Mouse (Mus musculus) mature B cell (primary cell): ENCODE measurements around the gene Enpp3.

Experiments
- in situ Hi-C: fragments of 300-500 bp; cut with MboI; formaldehyde crosslinking; loops from 2 replicates; pipeline ENCODE4 v1.14.3; 2019

Gene Enpp3

DNA sequence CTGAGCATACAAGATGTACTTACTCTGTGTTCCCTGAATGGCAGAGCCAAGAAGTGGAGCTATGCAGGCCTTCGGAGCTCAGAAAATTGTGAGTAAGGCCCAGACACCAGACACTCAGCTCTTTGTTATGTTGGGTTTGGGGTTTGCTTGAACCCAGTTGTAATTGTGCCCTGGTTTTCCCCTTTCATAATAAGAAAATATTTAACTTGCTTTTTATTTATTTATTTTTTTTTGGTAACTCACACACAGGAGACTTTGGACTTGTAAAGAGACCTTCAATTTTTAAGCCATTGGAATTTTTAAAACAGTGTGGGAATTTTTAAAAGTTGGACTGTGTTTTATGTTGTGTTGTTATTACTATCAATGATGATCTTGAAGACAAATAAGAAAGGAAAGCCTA lies at the start of gene Enpp3:
Gene Enpp3 (minus strand): TSS at position 148 of the 400 bp plus-strand sequence.
- in situ Hi-C loops, result no loop called here

DNA sequence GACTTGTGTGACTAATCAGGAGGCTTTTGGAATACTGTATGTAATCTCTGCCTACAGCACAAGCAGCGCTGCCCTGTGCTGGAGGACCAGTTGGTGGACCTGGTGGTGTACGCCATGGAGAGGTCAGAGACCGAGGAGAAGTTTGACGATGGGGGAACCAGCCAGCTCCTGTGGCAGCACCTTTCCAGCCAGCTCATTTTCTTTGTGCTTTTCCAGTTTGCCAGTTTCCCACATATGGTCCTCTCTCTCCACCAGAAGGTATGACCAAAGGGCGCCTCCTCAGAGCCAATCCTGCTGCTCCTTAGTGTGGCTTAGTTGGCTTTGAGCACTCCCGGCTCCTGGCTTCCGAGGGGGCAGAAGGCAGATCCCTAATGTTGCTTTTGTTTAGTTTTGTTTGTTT lies 45.7 kb upstream of the Enpp3 start:
- in situ Hi-C loops, result no loop called here

DNA sequence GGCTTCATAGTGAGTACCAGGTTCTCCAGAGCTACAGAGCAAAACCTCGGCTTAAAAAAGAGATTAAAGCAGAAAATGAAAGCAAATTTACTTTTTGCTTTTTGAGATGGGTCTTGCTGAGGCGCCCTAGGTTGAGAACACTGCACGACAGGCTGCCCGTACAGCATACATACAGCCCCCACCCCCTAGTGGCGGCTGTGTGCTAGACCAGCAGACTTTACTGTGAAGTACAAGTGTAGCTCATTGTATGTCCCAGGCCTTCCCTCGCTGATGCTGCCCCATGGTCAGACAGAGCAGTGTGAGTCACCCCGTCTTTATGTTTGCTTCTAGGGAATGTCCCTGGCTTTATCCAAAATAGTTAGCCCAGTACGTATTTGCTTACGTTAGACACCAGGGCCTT lies 43.4 kb upstream of the Enpp3 start:
- in situ Hi-C loops, result no loop called here

GRCm38 (mm10) chr10:24873624-24874023 lies 31.0 kb upstream of the Enpp3 start:
- in situ Hi-C loops, result no loop called here

- in situ Hi-C loops, result no loop called here
These were observed 27.2 kb upstream of the Enpp3 start, which contains the start of gene Med23 for GRCm38 (mm10) chr10:24869760-24870290. TSS of gene Med23 (plus strand) at chr10:24869986.

- in situ Hi-C loops, result no loop called here
These were observed 21.8 kb upstream of the Enpp3 start for GRCm38 (mm10) chr10:24864434-24864833.

DNA sequence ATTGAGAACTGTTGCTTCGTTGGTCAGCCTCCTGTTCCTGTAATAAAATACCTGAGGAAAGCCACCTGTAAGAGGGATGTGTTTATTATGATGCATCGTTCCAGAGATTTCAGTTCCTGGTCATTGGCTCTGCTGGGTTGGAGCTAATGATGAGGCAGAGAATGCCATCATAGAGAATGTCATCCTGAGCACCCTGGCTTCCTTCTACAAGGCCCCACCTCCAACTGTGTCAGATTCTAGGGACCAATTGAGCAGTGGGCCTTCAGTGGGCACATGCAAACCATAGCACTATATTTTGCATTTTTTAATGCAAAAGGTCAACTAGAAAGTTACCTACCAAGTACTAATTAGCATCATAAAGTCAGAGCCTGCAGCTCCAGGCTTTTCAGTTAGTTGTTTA lies 20.5 kb upstream of the Enpp3 start:
- in situ Hi-C loops, result no loop called here

- in situ Hi-C loops, result no loop called here
These were observed 625 bp downstream of the Enpp3 start for GRCm38 (mm10) chr10:24841998-24842397.

DNA sequence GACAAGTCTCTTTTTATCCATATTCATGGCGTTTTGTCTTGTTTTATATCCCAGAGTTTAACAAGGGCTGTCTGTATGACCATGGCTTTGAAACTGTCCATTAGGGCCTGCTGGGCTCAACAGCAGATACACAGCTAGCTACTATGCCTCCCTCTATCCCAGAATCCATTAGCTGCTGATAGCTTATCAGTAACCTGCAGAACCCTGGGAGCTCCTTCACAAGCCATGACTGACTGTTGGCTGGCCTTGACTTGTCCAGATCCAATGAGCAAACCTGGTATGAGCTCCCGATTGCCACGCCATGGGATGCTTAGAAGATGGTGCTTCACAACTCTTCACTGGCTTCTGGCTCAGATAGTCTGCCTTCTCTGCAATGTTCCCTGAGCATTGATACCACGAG lies 1.8 kb downstream of the Enpp3 start:
- in situ Hi-C loops, result no loop called here

GRCm38 (mm10) chr10:24836366-24837038 lies 6.1 kb downstream of the Enpp3 start:
- in situ Hi-C loops, result no loop called here

GRCm38 (mm10) chr10:24835702-24836342 lies 6.8 kb downstream of the Enpp3 start:
- in situ Hi-C loops, result no loop called here

DNA sequence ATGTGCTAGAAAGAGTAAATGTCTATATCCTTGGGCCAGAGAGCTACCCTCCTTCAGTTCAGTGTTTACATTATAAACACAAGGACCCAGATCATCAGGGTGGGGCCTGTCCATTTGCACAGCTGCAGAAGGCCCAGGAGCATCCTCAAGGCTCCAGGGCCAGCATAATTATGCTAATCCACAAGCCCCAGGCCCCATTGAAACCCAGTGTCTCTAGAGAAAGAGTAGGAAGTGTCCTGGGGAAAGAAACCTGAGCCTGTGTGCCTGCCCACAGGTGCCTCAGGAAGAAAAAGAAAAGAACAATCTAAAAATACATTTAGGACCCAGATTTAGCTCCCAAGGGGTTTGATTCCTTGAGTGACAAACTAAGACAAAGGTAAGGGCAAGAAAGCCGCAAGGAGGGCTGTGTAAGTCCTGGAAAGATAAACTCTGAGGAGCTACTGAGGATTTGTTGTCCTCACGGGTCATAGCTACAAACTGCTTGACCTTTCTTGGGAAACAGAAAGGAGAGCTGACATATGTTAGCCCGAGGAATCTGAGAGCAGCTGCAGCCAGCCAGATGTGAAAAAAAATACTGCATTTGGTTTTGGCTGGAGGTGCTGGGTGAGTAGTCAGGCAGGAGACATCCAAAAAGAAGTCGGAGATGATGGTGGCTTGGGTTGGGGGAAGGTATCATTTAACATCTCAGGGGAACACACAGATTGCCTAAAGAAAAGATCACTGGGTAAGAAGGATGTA lies 7.8 kb downstream of the Enpp3 start:
- in situ Hi-C loops, result no loop called here

- in situ Hi-C loops, result no loop called here
These were observed 10.3 kb downstream of the Enpp3 start for GRCm38 (mm10) chr10:24832306-24832705.

DNA sequence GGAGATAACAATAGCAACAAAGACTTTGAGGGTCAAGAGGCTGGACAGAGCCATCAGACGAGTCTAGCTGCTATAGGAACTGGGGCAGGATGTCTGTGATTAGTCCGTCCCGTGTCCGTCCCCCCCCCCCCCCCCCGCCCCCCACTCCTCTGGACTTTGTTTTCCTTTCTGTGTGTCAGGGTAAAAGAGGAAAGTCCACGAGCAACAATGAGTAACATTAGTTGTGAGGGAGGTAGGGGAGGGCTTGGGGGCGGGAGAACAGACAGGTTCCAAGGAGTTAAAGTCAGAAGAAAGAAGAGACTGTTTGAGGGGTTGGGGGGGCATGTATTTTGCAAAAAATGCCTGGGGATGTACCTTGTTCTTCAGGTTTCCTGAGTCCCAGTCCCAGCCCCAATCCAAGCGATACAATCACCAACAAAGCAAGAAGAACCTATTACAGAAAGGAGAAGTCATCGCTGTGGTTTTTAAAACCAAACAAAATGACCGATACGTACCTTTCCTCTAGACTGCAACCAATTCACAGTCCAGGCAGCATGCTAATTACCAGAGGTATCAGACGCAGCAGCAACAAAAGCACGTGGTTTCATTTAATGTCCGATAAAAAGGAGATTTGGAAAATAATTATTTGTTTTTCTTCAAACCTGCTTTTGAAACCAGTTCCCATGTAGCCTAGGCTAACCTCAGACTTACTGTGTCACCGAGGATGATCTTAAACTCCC lies 11.1 kb downstream of the Enpp3 start:
- in situ Hi-C loops, result no loop called here

- in situ Hi-C loops, result no loop called here
These were observed 12.2 kb downstream of the Enpp3 start for GRCm38 (mm10) chr10:24830448-24830847.

DNA sequence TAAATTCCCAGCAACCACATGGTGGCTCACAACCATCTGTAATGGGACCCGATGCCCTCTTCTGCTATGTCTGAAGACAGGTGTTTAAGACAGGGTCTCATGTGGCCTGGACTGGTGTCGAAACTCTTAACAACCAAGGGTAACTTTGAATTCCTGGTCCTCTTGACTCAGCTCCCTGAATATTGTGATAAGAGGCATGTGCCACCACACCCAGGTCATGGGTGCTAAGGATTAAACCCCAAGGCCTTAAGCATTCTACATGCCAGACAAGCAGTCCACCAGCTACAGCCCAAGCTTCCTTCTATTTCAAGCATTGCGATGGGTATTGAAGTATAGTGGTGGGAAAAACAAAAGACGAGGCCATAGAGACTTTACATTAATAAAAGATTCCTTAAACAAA lies 14.5 kb downstream of the Enpp3 start:
- in situ Hi-C loops, result no loop called here

DNA sequence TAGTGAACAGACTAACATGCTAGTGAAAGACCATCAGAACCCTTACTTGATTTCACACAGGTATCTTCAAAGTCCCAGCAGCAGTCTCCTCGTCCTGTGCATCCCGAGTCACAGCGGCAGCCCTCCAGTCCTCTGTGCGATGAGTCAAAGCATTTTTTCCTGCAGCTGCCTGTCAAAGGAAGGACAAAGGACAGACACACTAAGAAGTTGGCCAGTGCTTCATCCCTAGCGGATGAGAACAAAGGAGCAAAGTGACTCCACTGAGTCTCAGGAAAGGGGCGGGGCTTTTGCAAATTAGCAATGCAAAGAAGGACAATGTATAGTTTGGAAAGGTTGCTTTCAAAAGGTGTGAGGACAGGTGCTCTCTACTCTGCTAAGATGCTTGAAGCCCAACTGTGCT lies 16.5 kb downstream of the Enpp3 start:
- in situ Hi-C loops, result no loop called here

DNA sequence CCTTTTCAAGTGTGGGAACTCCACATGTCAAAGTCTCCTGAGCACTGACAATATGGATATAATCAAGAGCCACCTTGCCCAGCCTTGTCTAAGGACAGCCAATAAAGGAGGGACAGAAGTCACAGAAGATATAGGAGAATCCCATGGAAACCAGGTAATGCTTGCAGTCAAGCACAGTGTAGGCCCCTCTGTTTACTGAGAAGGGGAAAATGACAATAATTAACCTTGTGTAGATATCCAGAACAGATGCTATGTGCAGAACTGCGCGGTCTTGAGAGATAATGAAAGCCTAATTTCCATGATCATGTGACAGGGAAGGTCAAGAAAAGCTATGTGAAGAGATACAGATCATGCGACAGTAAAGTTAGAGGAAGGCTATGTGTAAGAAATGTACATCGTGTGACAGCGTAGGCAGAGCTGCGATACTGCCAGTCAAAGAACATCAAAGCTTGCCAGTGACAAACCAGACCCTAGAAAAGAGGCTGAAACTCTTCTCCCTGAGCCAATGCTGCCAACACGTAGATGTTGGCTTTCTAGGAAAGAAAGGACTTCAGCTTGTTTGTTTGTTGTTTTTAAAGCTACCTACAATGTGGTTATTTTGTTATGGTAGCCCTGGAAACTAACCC lies 17.1 kb downstream of the Enpp3 start:
- in situ Hi-C loops, result no loop called here

DNA sequence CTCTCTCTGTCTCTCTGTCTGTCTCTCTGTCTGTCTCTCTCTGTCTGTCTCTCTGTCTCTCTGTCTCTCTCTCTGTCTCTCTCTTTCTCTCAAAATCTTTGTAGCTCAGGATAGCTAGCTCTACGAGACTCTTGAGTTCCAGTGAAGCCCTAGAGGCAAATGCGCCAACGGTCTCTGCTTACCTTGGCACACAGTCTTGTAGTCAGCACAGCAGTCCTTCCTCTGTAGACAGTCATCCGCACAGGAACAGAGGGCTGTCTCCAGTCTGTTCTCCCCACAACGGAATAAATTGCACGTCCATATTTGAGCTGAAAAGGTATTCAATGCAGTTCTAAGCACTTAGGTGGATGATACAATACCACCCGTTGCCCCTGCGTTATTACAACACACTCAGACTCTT lies 18.0 kb downstream of the Enpp3 start:
- in situ Hi-C loops, result no loop called here

- in situ Hi-C loops, result no loop called here
These were observed 18.7 kb downstream of the Enpp3 start for GRCm38 (mm10) chr10:24823697-24824535.

DNA sequence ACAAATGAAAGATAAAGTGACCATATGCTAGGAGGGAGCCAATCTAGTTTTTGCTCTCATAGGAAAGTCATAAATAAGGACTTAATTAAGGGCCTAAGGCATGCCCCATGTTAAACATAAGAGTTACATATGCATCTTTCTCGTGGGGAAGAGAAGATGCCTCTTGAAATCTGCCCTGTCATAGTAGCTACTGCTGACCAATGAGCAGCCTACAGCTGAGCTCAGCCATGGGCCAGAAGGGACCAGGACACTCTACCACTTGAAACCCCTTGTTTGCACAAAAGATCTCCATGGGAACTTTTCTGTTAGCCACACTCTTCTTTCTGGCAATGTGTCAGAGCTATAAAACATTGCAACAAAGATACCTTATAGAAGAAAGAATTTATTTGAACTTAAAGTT lies 19.4 kb downstream of the Enpp3 start:
- in situ Hi-C loops, result no loop called here
